Mouse (Mus musculus): ENCODE results near the gene Cdh11.

GRCm38 (mm10) chr8:102774594-102774993 lies 10.8 kb downstream of the Cdh11 start:
- no peak for TF ChIP-seq MAZ (IDR thresholded peaks at IDR 0.05; ENCODE audit: low read depth, low read length)
- TF ChIP-seq HCFC1 (IDR thresholded peaks at IDR 0.05; ENCODE audit: low read depth, low read length): no peak
- TF ChIP-seq TAL1 (IDR thresholded peaks at IDR 0.05; ENCODE audit: low read length): no peak
- no peak for TF ChIP-seq SMC3 (IDR thresholded peaks at IDR 0.05; ENCODE audit: low read depth, low read length)
- TF ChIP-seq ELF1 (IDR thresholded peaks at IDR 0.05; ENCODE audit: low read depth, low read length): no peak
- no peak for TF ChIP-seq CTCF (IDR thresholded peaks at IDR 0.05 in 2 of 3, conservative IDR thresholded peaks at IDR 0.05 in 1 of 3; ENCODE audit: control insufficient read depth in 1 of 3, insufficient read depth in 1 of 3, low read depth in 2 of 3, low read length in 3 of 3, poor library complexity in 1 of 3, severe bottlenecking in 1 of 3)
- TF ChIP-seq POLR2AphosphoS5 (IDR thresholded peaks at IDR 0.05; ENCODE audit: borderline replicate concordance, low read depth, low read length): no peak
- TF ChIP-seq TCF12 (IDR thresholded peaks at IDR 0.05; ENCODE audit: low read depth, low read length): no peak
- no peak for TF ChIP-seq ZNF384 (IDR thresholded peaks at IDR 0.05; ENCODE audit: low read depth, low read length)
- TF ChIP-seq E2F4 (IDR thresholded peaks at IDR 0.05; ENCODE audit: borderline replicate concordance, low read depth, low read length): no peak
- no peak for TF ChIP-seq POLR2A (IDR thresholded peaks at IDR 0.05; ENCODE audit: control insufficient read depth in 1 of 2, insufficient read depth in 1 of 2, low read depth in 1 of 2, low read length in 2 of 2, poor library complexity in 1 of 2)
- no peak for TF ChIP-seq JUND (IDR thresholded peaks at IDR 0.05; ENCODE audit: low read depth, low read length)
- TF ChIP-seq KAT2A (conservative IDR thresholded peaks at IDR 0.05; ENCODE audit: low read depth, low read length): no peak
